Mouse (Mus musculus) kidney, adult 18-20 months (tissue): ENCODE data around the gene Fam173a.
"Not testable (repeated sequence)": the region's sequence is repeated elsewhere in the genome, so short reads cannot be mapped to it uniquely, and the experiment has no call there.

Source experiments
- DNase-seq: peaks from one replicate; pipeline ENCODE4 v3.0.0; 2021

Fam173a gene

DNA sequence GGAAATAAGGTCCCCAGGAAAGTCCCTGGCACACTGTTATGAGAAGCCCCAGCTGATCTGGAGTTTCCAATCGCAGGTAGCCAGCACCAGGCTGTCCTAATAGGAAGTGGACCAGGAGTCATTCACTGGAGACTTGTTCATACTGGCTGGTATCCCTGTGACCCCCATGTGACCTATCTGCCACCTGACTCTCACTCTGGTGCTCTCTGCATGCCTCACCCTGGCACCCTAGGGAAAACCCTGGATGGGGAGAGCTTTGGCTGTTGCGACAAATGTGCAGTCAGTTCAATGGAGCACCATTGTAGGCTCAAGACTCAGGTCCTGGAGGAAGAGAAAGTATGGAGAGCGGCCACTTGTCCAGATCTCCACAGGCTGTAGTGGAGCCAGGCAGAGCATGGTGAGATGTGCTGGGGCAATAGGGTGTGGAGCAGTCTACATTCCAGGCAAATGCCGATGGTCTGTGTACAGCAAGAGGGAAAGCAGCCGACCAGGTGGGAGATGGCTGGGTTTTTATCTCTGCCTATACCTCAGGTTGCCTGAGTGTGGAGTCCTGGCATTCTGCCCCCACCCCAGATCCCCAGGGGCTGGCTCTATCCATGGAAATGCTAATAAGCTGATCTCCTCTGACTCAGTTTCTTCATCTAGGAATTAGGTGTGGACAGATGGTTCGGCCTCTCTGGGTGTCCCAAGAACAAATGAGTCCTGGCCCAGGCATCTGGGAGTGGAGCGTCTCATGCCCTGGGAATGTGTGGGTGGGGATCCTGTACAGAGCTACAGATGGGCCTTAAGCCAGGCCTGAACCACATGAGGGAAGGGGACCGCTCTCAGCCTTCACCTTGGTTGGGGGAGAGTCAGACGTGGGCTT, 36.1 kb downstream of the Fam173a start:
- no peak for DNase-seq

DNA sequence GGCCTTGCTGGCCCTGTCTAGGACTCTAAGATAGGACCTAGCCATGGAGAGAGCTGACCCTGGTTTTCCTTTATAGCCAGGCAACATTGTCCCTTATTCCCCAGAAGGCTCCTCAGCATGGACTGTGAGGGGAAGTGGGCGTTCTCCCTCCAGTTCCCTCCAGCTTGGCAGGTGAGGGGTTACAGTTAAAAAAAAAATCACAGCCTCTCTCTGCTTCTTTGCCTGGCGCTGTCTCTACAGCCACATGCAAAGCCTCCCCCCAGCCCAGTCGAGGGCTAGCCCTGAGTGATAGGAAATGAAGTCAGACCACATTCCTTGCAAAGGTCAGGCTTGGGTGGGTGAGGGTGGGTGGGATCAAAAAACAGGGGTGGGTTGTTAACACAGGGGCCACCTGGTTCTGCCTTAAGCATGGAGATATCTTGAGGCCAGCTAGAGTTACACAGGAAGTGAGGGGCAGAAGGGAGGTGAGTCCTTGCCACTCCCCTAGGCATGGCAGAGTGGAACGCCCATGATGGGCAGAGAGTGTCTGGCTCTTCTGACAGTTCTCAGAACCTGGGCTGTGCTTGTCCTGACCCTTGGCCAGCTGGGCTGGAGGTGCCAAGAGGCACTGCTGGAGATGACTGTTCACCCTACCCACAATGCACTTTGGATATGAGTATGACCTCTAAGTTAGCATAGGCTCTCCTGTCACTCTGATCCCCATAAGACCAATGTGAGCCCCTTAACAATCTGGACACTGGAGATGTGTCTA, 36.9 kb downstream of the Fam173a start:
- DNase-seq, result no peak

DNA sequence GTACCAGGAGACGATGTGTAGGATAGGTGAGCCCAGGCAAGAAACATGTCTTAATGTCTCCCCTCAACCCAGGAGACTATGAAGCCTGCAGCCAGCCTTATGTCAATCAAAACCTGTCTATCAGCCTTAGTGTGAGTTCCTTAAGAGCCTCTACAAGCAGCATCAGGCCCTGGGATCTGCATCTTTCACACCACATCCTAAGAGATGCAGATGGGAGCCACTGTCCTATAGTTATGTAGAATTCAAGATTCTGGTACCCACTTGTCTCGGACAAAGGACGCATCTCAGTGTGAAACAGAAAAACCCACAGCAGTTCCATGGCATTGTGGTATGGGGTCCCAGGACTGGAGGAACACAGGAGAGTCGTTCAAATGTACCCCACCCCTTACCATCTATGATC, 37.6 kb downstream of the Fam173a start:
- no peak for DNase-seq

DNA sequence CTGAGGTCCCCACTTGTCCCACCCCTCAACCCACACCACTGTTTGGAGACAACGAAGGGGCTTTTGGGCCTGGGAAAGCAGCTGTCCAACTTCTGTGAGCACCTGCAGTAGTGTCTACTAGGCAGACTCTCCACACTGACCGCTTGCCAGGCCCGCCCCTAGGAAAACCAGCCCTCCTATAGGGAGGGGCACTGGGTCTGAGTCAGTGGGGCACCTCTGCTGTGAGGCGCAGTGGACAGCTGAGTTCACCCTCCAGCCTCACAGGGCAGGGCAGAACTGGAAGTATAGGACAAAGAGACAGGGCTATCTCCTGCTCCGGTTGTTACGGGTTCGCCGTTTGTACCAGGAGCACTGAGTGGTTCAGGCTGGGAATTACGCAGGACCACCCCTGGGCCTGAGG, 38.5 kb downstream of the Fam173a start, which contains the start of gene Msln:
Gene Msln, minus strand, starts transcription at position 138 of the 400 bp plus-strand sequence.
- DNase-seq, result no peak

DNA sequence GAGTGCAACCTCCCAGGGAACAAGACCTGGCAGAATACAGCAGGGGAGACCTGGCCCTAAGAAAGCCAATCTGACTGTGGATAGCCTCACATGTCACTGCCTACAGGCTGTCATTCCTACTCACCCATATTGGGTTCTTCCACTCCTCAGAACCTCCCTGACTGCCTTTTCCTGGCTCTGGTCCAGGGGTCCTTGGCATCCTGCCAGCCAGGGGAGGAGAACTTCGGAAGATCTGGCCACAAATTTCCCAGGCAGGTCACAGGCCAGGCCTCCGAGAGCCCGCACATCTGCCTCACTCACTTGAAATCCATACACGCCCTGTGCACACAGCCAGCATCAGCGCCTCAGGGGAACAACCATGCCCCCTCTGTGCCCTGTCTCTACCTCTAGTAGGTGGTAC, 41.3 kb downstream of the Fam173a start:
- peak; percentile 32 for DNase-seq

DNA sequence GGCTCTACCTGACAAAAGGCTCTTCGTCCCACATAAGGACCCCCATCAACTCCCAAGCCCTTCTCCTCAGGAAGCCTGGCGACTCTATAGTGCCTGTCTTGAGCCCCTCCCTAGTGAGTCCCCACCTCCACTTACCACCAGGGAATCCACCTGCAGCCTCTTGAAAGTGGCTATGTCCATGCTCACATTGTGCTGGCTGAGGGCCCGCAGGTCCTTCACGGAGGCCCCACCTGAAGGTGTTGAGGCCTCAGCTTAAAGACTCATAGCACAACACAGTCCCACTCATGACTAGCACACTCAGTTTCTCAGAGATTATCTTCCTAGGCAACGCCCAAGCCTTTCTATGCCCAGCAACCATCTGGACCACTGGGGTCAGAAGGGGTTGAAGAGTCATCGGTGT, 43.4 kb downstream of the Fam173a start:
- DNase-seq, result no peak

DNA sequence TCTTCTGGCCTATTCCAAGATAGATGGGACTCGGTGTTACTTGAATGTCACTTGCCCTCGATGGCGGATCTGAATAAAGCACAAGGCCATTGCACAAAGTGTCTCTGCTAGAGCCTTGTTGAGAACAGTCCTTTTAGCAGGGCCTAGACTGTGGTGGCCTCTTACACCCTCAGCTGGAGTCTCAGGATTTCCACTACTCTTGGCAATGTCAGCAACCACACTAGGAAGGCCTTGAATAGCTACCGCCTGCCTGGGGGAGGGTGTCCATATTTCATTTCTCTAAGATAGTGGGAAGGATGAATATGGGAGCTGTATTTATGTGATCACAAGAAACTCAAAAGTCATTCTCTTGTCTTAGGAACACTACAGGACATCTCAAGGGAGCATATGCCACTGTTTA, 44.5 kb downstream of the Fam173a start:
- DNase-seq, result no peak

DNA sequence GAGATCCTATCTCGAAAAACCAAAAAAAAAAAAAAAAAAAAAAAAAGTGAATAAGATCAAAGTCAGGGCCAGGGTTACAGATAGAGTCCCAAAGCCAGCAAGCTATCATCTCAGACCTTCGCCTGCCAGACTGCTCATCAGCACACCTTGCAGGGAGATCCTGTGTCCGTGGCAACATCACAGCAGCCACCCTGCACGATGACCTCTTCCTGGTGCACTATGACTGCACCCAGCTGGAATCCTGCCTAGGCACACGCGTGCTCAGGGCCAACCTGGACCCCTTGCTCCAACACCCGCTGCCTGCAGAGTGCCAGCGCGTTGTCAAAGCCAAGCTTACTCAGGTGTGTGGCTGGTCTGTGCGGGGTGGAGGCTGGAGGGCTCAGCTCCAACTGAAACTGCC, 48.4 kb downstream of the Fam173a start:
- DNase-seq, result no peak

DNA sequence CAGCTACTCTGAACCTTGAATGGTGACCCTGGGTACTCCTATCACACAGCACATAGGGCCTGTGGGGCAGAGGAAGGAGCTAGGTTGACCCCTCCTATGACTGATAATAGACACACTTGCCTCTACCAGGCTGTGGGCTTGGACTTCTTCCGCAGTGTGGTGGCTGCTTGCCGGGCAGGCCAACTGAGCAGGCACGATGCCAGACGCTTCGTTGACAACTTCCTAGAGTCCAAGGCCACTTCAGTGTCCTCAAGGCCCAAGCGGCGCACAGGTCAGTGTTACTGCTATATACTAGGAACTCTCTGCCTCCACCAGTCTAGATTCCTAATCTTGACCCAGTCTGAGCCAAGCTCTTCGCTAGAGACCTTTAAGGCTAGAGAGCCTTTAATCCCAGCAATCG, 48.9 kb downstream of the Fam173a start:
- DNase-seq, result no peak

DNA sequence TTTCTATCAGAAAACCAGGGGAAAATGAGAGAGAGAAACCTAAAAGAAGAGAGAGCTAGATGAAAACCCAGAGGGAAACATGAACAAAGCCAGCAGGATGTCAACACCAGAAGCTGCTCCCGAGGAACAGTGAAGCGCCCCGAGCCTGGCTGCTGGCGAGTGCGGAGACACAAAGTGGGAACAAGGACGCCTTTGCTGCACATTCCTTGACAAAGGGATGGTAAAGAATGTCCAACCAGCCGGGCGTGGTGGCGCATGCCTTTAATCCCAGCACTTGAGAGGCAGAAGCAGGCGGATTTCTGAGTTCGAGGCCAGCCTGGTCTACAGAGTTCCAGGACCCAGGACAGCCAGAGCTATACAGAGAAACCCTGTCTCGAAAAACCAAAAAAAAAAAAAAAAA, 51.2 kb downstream of the Fam173a start:
- DNase-seq, result not testable (repeated sequence)
